Mouse (Mus musculus): ENCODE results near the gene Txndc12. TPM values are rescaled to one million over a fixed set of nuclear protein-coding genes. Genes with fewer than 3 reads are reported as not detected.

Txndc12 gene
- total and polyA plus RNA-seq, 3 experiments: 15.7 to 30.0 (median 29.2) TPM

DNA sequence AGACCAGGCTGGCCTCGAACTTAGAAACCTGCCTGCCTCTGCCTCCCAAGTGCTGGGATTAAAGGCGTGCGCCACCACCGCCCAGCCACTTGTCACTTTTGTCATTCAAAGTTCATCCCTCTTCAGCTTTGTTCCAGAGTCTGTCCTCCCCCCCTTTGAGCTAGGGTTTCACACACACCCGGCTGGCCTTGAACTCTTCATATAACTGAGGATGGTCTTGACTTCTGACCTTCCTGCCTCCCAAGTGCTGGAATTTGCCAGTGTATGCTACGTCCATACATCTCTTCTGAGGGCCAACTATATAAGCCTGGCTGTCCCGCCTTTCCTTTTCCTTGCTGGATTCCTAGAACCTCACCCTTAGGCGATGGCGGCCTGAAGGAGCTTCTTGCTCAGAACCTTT is 68.5 kb downstream of the Txndc12 start:
- H3K4me1 ChIP-seq (ENCODE audit: control insufficient read depth, insufficient read depth, low read length): no peaks in the 10 kb centered on the region
- WGBS: 88% methylated on average over 9 of the region's 9 CpGs
- no peaks in the 10 kb centered on the region for H3K36me3 ChIP-seq (ENCODE audit: control insufficient read depth, insufficient read depth, low read length)

DNA sequence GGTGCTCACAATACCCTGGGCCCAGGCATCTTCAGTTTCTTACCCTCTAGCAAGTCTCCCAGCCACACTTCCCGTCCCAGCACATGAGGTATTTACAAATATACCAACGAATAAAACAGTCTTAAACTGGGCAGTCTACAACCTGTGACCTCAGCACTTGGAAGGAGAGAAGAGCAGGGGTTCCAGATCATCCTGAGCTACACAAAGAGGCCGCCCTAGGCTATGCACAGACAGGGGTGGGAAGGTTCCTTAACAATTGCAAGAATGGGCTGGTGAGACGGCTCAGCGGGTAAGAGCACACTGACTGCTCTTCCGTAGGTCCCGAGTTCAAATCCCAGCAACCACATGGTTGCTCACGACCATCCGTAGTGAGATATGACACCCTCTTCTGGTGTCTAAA is 68.9 kb downstream of the Txndc12 start:
- Histone ChIP-seq H3K9ac (ENCODE audit: low read depth, low read length) (no peak overlapping the region), H3K4me3 (no peak overlapping the region), H3K79me2 (replicated peaks; ENCODE audit: control insufficient read depth, insufficient read depth, low read length) (no peaks in the 10 kb centered on the region), H3K36me3 (ENCODE audit: control insufficient read depth, insufficient read depth, low read length) (no peaks in the 10 kb centered on the region), H3K4me1 (ENCODE audit: control insufficient read depth, insufficient read depth, low read length) (no peaks in the 10 kb centered on the region), H3K27ac (no peak overlapping the region), H3K27me3 (ENCODE audit: control insufficient read depth, insufficient read depth, low read length) (no peaks in the 10 kb centered on the region)
- DNase-seq: no peak
- TF ChIP-seq POLR2A (IDR thresholded peaks at IDR 0.05; ENCODE audit: insufficient read depth, low read depth, low read length) (no peak), EP300 (IDR thresholded peaks at IDR 0.05; ENCODE audit: insufficient read depth, low read depth, low read length) (no peak), CTCF (IDR thresholded peaks at IDR 0.05) (no peak)
- intact Hi-C loops (cut with DNase I): no loop called here
- 88% methylated on average over 9 of the region's 9 CpGs for WGBS

More for the DNA sequence above, 68.5 kb downstream of the Txndc12 start:
- Histone ChIP-seq H3K9ac (ENCODE audit: low read depth, low read length) (no peak overlapping the region), H3K4me3 (no peak overlapping the region), H3K27ac (no peak overlapping the region), H3K79me2 (replicated peaks; ENCODE audit: control insufficient read depth, insufficient read depth, low read length) (no peaks in the 10 kb centered on the region), H3K27me3 (ENCODE audit: control insufficient read depth, insufficient read depth, low read length) (no peaks in the 10 kb centered on the region)
- intact Hi-C loops (cut with DNase I): no loop called here
- TF ChIP-seq CTCF (IDR thresholded peaks at IDR 0.05): no peak
- TF ChIP-seq POLR2A (IDR thresholded peaks at IDR 0.05; ENCODE audit: insufficient read depth, low read depth, low read length): no peak
- TF ChIP-seq EP300 (IDR thresholded peaks at IDR 0.05; ENCODE audit: insufficient read depth, low read depth, low read length): no peak
- no peak for DNase-seq

DNA sequence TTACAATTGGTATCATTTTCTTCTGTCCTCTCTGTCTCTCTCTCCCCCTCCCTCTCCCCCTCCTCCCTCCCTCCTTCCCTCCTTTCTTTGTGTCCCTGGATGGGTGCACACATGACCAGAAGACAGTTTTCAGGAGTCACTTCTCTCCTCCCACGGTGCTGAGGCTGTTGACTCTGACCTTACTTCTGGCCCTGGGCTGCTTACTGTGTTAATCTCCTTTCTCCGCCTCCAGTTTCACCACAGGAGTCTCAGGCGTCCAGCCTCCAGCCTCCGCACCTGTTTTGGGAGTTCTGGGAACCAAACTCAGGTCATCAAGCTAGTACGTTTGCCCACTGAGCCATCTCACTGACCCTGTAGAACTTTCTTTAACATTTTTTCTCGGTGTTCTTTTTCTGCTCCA is 69.7 kb downstream of the Txndc12 start:
- Histone ChIP-seq H3K79me2 (replicated peaks; ENCODE audit: control insufficient read depth, insufficient read depth, low read length) (no peaks in the 10 kb centered on the region), H3K27ac (no peak overlapping the region), H3K4me3 (no peak overlapping the region), H3K36me3 (ENCODE audit: control insufficient read depth, insufficient read depth, low read length) (no peaks in the 10 kb centered on the region), H3K27me3 (ENCODE audit: control insufficient read depth, insufficient read depth, low read length) (no peaks in the 10 kb centered on the region), H3K4me1 (ENCODE audit: control insufficient read depth, insufficient read depth, low read length) (no peaks in the 10 kb centered on the region), H3K9ac (ENCODE audit: low read depth, low read length) (no peak overlapping the region)
- intact Hi-C loops (cut with DNase I): no loop called here
- 76% methylated on average over 6 of the region's 6 CpGs for WGBS
- TF ChIP-seq EP300 (IDR thresholded peaks at IDR 0.05; ENCODE audit: insufficient read depth, low read depth, low read length) (no peak), POLR2A (IDR thresholded peaks at IDR 0.05; ENCODE audit: insufficient read depth, low read depth, low read length) (no peak), CTCF (IDR thresholded peaks at IDR 0.05) (no peak)
- DNase-seq: no peak

DNA sequence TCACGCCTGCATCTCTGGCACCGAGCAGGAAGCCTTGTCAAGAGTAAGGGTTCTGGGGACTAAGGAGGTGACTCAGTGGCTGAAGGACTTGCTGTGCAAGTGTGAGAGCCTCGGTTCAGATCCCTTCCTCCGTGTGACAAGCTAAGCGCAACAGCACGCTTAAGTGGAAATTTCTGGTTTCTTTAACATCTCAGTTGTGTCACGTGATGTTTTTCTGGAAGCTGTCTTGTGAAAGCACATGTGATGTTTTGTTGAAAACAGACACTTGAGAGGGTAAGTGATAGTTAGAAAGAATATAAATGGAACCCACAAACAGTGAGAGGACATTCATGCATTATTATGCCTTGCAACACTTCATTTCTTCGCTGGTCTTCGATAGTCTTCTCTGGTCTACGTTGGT is 70.4 kb downstream of the Txndc12 start:
- H3K4me3 ChIP-seq: no peak overlapping the region
- H3K9ac ChIP-seq (ENCODE audit: low read depth, low read length): no peak overlapping the region
- H3K27ac ChIP-seq: no peak overlapping the region
- H3K79me2 ChIP-seq (replicated peaks; ENCODE audit: control insufficient read depth, insufficient read depth, low read length): no peaks in the 10 kb centered on the region
- 86% methylated on average over 10 of the region's 10 CpGs for WGBS
- H3K36me3 ChIP-seq (ENCODE audit: control insufficient read depth, insufficient read depth, low read length): no peaks in the 10 kb centered on the region
- TF ChIP-seq EP300 (IDR thresholded peaks at IDR 0.05; ENCODE audit: insufficient read depth, low read depth, low read length) (no peak), POLR2A (IDR thresholded peaks at IDR 0.05; ENCODE audit: insufficient read depth, low read depth, low read length) (no peak), CTCF (IDR thresholded peaks at IDR 0.05) (no peak)
- intact Hi-C loops (cut with DNase I): no loop called here
- H3K4me1 ChIP-seq (ENCODE audit: control insufficient read depth, insufficient read depth, low read length): no peaks in the 10 kb centered on the region
- DNase-seq: no peak
- no peaks in the 10 kb centered on the region for H3K27me3 ChIP-seq (ENCODE audit: control insufficient read depth, insufficient read depth, low read length)

DNA sequence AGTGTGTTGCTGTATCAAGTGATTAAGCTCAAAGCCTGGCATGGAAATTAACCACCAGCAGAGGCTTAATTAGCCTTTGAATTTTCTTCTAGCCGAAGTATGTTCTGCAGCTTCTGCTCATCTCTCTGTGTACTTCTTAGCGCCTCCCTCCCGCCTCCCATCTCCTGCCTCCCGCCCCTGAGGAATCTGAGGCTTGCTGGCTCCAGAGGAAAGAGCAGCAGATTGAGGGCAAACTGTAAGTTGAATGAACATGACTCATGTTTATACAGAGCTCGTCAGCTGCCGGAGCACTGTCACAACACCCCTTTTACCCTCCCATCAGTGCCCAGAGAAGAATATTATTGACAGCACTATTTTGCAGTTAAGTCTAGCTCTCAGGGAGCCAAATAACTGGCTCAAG is 71.5 kb downstream of the Txndc12 start:
- DNase-seq: no peak
- H3K36me3 ChIP-seq (ENCODE audit: control insufficient read depth, insufficient read depth, low read length): no peaks in the 10 kb centered on the region
- H3K4me1 ChIP-seq (ENCODE audit: control insufficient read depth, insufficient read depth, low read length): no peaks in the 10 kb centered on the region
- no peak overlapping the region for H3K27ac ChIP-seq
- 35% methylated on average over 6 of the region's 6 CpGs for WGBS
- no peak overlapping the region for H3K9ac ChIP-seq (ENCODE audit: low read depth, low read length)
- TF ChIP-seq POLR2A (IDR thresholded peaks at IDR 0.05; ENCODE audit: insufficient read depth, low read depth, low read length) (no peak), EP300 (IDR thresholded peaks at IDR 0.05; ENCODE audit: insufficient read depth, low read depth, low read length) (no peak), CTCF (IDR thresholded peaks at IDR 0.05) (no peak)
- H3K27me3 ChIP-seq (ENCODE audit: control insufficient read depth, insufficient read depth, low read length): no peaks in the 10 kb centered on the region
- intact Hi-C loops (cut with DNase I): no loop called here
- no peaks in the 10 kb centered on the region for H3K79me2 ChIP-seq (replicated peaks; ENCODE audit: control insufficient read depth, insufficient read depth, low read length)
- H3K4me3 ChIP-seq: no peak overlapping the region

DNA sequence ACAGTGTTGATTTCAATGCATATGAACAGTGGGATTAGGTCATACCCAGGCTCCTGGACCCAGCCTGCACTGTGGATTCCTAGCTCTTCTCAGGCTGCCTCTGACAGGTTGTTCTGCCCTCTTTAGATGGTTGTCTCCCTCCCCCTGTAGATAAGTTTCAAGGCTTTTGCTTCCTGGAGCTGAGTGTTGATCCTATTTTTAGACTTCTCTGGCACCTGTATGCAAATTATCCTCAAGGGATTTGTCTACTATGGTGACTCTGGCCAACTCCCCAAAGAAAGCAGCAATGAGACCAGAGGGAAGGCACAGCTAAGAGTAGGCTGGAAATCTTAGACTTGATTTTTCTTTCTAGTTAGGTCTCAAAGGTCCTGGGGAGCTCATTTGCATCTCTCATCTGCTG is 73.1 kb downstream of the Txndc12 start:
- Histone ChIP-seq H3K9ac (ENCODE audit: low read depth, low read length) (no peak overlapping the region), H3K27ac (no peak overlapping the region), H3K4me1 (ENCODE audit: control insufficient read depth, insufficient read depth, low read length) (no peaks in the 10 kb centered on the region), H3K4me3 (no peak overlapping the region), H3K79me2 (replicated peaks; ENCODE audit: control insufficient read depth, insufficient read depth, low read length) (no peaks in the 10 kb centered on the region), H3K27me3 (ENCODE audit: control insufficient read depth, insufficient read depth, low read length) (no peaks in the 10 kb centered on the region), H3K36me3 (ENCODE audit: control insufficient read depth, insufficient read depth, low read length) (no peaks in the 10 kb centered on the region)
- intact Hi-C loops (cut with DNase I): no loop called here
- TF ChIP-seq CTCF (IDR thresholded peaks at IDR 0.05): no peak
- TF ChIP-seq POLR2A (IDR thresholded peaks at IDR 0.05; ENCODE audit: insufficient read depth, low read depth, low read length): no peak
- TF ChIP-seq EP300 (IDR thresholded peaks at IDR 0.05; ENCODE audit: insufficient read depth, low read depth, low read length): no peak
- DNase-seq: no peak

Data from heart, adult 2 months (tissue).